Mouse (Mus musculus) heart, postnatal 0 days (tissue): ENCODE data around the gene Oxtr.

Experiments used
- CTCF ChIP-seq: IDR thresholded peaks from 2 replicates; pipeline ENCODE4 v1.5.1; 2016; ENCODE audit warnings: antibody characterized with exemption, control low read depth, low read depth
- EP300 ChIP-seq: IDR thresholded peaks from 2 replicates; pipeline ENCODE4 v1.6.1; 2016; ENCODE audit warnings: antibody characterized with exemption, low read depth

DNA sequence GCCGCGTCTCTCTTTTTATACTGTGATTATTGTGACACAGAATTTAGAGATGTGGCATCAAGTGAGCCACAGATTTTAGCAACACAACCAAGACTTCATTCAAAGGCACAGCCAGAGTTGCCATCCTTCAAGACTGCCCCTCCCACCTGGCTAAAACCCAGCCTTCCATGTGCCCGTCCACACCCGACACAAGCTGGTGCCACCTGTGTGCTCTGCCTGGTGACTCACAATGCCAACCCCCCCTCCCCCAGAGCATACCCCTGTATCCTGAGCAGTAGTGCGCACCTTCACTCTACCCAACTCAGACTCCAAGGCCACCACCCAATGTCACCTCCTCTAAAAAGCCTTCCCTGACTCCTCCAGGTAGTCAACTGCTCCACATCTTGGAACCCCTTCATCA is 28.3 kb downstream of the Oxtr start:
- TF ChIP-seq CTCF: no peak
- no peak for TF ChIP-seq EP300
